Mouse (Mus musculus) gastrocnemius, postnatal 4 days (tissue): ENCODE measurements at regions not wholly inside any gene's neighbourhood (a gene's known extent, or its start where the extent isn't known, plus 50 kb on each side); places are given as distances from the start of the nearest gene placed in this dataset.

Source experiments
- DNase-seq, 2 experiments: peaks; one replicate each; pipeline ENCODE4 v3.0.0; 2021 to 2022; ENCODE audit warnings: low spot score in 2 of 2, mixed read lengths in 2 of 2

DNA sequence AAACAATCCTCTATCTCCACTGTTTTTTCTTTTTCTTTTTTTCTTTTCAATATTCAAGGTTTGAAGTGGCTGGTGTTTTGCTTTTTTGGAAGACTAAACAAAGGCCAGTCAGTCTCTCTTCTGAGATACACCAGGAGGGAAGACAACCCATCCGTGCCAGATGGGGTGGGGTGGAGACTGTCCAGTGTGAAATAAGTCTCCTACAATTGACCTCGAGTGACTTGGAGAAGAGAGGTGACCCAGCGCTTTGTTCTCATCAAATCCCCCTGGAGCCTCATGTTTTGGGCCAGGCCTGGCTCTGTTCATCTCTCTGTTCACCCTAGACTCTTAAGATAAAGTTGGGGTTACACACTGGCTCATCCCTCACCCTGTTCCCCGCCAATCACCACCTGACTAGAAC is 169.2 kb upstream of the Tbca start:
- DNase-seq = no peak

DNA sequence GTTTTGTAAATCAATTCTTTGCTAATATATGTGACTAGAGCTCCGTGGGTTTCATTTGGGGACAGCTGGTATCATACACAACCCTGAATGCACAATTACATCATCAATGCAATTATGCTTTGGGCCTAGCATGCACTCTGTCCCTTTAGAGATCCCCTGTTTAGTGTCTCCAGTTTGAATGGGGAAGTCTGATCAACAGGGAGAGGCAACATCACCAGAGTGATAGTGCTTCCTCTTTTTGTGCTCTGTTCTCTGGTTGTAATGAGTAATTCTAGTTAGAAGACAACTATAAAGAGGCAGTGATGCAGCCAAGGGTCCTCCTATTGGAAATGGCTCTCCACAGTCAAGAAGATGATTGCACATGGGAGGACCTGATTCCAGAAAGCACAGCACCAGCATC is 158.7 kb upstream of the Tbca start:
- DNase-seq = no peak

DNA sequence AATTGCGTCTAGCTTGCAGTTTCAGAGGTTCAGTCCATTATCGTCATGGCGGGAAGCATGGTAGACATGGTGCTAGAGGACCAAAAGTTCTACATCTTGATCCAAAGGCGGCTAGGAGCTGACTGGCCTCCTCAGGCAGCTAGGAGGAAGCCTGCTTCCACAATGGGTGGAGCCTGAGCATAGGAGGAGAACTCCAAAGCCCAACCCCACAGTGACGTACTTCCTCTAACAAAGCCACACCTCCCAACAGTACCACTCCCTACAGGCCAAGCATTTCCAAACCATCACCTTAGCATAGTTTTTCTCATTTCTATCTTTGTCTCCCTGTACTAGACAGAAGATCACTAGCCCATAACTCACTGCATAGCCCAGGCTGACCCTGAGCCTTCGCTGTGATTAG is 158.0 kb upstream of the Tbca start:
- DNase-seq = no peak

DNA sequence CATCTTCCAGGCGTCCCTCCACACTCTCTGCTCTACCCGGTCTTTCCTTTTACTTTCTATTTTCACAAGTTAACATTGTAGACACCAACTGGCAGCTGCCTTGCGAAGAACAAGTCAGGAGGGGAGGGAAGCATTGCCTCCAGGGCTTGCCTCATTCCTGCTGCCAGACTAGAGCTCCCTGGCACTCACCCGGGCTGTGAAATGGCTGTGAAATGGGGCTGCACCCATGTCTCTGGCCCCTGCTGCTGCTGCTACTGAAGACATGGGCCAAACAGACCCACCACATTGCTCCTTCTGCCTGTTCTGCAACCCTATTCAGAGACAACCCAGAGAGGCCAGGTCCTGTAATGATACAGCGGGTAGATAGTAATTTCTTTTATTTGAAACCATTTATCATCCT is 156.0 kb upstream of the Tbca start:
- DNase-seq = no peak

DNA sequence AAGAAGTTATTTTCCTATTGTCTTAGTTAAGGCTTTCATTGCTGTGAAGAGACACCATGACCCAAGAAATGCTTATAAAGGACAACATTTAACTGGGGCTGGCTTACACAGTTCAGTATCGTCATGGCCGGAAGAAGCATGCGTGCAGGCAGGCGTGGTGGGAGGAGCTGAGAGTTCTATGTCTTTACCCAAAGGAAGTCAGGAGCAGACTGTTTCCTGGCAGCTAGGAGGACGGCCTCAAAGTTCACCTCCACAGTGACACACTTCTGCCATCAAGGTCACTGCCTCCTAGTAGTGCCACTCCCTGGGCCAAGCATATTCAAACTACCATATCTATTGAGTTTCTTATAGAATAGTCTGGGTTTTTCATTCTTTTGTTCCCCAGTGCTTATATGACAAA is 148.4 kb upstream of the Tbca start:
- no peak for DNase-seq

DNA sequence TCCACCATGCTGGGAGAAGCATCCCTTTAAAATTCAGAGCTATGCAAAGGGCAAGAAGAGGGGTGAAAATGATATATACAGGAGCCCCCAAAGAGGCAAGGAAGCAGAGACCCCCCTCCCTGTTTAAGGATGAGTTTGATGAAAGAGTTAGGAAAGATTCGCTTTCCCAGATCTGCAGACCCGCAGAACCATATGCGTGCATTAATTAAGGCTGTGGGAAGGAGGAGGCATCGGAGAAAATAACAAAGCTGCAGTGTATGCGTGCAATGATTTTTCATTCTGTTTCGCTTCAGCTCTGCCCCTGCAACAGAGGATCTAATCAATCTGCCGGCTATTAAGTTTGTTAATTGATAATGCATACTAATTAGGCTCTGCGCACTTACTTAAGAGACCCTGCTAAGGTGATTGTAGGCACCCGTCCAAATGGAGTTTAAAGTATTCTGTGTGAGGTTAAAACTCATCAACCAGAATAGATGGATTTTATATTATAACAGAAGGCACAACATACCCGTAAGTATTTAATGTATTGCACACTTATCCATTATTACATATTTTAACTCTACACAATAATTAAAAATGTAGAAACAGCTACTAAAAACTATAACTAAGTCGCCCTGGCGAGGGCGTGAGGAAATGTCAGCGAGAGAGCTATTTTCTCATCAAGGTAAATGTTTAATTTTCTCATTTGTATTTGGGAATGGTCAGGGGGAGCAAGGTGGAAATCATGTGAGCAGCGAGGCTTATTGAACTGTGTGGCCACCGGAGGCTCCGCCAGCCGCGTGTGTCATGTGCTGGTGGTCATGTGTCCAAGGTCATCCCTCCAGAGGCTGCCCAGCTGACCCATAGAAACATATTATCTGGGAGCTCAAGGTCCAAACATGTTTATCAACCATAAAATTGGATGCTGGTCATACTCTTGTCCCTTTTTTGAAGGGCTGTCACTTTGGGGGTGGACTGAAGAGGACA is 143.2 kb upstream of the Tbca start:
- DNase-seq = no peak

DNA sequence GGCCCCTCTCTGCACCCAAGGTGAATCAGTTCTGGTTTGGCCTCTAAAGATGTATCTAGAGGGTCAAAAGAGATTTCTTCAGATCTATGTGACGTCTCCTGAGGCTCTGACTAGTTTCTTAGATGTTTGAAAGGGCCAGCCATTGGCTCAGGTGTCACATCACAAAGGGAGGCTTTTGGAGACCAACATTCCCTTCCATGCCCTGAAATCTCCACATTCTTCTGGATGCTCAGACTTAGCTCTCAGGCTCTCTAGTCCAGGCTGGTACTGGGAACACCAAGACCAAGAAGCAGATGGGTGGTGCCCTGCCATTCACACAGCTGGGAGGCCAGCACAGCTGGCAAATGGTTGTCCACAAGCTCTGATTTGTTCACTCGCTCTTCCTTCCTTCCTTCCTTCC is 142.4 kb upstream of the Tbca start:
- DNase-seq = no peak

DNA sequence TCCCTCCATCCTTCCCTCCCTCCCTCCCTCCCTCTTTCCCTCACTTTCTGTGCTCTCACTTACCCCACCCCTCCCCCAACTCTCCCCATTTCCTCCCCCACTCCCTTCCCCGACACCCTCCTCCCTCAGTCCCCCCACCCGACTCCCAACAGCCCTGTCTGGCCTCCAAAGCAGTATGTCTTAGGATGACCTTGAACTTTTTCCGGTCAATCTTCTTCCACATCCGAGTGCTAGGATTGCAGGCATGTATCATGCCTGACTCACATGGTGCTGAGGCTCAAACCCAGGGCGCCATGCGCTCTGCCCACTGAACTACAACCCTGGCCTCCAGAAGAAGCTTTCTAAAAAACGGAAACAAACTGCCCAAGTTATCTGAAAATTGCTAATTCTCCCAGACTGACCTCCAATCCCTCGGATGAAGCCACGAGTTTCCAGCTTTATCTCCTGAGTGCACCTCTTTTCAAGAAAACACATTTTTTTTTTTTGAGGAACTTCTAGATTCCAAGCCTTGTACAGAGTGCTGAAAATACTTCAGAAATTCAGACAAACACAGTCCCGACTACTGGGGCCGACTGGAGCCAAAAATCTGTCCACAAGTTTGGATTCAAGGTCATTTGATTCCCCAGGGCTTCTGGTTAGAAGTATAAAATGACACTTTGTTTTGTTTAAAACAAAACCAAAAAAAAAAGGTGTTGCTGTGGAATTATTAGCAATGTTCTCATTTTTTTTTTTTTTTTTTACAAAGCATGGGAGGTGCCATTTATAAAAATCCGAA is 141.7 kb upstream of the Tbca start:
- no peak for DNase-seq

DNA sequence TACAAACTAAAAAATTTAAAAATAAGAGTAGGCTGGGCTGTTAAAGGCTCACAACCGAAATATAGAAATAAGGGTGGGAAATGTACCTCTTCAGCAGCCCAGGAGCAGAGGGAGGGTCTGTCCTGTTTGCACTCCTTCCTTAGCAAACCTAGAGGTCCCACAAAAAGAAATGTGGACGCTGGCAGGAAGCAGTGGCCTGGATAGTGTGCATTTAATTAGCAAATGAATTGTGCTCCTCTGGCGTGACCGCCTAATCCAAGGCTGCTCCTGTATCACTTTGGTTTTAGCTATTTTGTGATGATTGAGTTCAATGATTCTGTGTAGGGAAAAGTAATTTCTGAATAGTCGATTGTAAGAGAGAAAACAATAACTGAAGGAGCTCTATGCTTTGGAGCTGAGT is 141.1 kb upstream of the Tbca start:
- no peak for DNase-seq

DNA sequence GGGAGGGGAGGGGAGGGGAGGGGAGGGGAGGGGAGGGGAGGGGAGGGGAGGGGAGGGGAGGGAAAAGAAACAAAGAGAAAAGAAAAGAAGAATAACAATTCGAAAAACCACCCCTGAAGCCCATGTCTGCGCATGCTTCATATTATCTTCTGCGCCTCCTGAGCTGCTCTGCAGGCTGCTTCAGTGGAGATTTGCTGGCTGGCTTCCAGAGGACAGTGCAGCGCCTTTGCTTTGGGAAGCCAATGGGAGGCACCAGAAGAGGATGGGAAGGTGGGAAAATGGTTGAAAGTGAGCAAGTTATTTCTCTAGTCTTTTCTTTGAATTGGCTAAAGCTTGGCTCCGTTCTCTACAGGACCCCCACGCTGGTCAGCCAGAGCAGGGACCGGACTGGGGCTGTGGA is 137.8 kb upstream of the Tbca start:
- no peak for DNase-seq

DNA sequence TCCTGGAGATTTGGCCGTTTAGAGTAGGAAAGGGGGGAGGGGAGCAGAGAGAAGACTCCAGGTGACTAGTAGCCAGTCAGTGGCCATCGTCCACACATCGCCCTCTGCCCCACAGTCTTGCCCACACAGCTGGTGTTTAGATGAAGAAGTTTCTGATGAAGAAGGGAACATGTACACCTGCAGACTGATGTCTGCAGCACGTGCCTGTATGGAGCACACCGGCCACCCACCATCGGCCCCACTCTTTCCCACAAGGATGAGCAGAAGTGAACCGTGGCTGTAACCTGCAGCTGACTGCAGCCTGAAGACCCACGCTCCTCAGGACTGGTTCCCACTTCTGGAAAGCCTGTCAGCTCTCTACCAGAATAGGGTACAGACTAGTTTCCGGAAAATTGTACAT is 121.1 kb upstream of the Tbca start:
- no peak for DNase-seq

DNA sequence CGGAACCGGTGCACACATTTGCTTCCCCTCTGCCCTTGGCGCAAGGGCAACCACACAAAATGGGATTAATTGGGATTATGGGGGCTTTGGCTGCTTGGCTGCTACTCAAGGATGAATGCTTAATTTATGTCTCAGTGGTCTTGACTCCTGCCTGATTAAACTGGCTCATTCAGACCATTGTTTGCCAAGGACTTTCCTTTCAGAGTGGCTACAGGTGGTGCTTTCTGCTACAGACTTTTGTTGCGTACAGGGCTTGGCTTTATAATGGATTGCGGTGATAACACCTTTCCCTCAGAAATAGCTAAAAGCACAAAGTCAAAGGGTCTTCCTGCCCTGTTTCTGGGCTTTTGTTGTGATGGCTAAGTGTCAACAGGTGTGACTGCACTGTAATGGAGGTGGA is 120.4 kb upstream of the Tbca start:
- DNase-seq = no peak

DNA sequence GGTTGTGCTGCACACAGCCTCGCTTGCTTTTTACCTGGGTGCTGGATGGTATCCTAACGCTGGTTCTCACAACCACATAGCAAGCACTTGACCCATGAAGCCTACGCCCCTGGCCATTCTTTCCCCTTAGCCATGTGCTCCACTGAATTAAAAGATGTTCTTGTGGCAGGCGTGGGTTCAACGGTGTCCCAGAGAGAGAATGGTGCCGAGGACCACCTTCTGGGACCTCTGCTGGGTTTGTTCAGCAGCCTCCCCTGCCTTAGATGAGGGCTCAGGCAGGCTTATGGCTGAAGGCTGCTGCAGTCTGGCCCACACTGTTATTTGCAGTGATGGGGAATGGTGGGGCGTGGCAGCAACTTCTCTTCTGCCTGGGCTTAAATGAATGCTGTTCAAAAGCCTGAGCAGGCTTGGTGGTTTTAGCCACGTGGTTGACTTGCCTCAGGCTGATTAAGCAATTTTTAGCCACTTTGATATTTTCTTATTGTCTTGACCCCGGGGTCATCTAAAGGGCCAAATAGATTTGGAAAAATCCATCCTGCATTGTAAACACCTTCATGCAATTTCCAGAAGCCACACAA is 119.5 kb upstream of the Tbca start:
- no peak for DNase-seq

DNA sequence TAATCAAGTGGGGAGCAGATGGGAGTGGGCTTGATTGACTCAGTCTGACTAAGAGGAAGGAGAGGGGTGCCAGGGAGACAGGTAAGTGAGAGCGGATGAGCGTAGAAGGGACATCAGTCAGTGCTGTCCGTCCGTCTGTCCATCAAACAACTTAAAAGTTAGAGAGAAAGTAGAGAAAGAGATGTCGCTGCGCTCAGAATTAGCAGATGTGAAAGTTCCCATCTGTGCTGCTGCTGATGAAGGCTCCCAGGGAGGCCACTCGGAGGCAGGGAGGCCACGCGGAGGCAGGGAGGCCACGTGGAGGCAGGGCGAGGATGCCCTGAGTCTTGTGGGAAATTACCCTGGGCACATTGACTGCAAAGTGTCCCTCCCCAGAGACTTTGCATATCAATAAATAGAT is 118.4 kb upstream of the Tbca start:
- DNase-seq = no peak

DNA sequence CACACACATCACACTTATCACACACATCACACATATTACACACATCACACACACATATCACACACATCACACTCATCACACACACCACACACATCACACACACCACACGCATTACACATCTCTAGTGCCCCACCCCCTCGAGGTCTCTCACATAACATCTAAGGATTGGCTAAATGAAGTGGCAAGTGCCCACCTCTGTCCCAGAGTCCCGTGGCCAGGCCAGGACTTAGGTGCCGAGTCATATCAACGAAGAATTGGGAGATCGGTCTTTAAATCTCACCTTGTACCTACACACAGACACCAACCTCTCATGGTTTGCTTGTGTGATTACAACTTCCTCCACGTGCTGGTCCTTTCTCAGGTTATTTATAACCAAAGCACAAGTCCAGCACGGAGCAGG is 117.7 kb upstream of the Tbca start:
- no peak for DNase-seq

DNA sequence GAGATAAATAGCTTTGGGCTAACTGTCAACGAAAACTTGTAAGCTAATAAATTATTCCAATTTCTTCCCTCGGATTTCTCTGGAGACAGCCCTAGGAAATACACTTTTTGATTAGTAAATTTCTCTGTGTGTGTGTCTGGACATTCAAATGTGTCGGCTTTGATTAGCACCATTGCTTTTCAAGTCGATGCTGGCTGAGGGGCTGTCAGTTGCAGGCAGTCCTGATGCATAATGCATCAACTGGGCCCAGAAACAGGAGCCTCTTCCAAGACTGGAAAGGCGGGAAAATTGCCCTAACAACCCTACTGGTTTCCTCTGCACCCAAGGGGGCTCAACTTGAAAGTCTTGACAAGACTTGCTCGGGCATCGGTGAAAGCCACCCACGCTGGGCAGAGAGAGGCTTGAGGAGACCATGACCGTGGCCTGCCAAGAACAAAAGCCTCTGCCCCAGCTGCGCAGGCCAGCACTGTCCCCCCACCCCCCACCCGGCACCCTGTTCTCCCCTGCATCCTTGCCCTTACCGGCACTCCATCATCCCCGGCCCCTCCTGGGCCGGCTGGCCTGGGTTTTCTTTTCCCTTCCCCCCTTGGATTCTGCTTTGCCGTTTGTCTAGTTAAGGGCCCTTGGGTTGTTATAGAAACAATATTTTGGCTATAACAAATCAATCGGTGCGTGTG is 108.1 kb upstream of the Tbca start:
- no peak for DNase-seq

DNA sequence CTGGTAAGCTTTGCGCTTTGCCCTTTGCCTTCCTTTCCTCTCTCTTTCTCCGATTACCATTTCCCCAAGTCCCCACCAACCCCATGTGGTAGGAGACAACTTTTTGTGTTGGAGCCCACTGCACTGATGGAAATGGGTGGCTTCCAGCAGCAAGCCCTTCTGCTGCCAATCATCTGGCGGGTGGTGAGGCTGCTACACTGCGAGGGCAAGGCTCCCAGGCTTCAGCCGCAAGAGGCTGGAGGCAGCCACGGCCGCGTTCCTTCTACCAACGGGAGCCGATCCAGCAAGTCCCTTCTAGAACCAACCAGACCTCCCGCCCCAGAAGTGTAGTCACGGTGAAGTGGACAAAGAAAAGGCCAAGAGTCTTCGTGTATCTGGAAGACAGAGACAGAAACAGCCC is 107.1 kb upstream of the Tbca start:
- no peak for DNase-seq

DNA sequence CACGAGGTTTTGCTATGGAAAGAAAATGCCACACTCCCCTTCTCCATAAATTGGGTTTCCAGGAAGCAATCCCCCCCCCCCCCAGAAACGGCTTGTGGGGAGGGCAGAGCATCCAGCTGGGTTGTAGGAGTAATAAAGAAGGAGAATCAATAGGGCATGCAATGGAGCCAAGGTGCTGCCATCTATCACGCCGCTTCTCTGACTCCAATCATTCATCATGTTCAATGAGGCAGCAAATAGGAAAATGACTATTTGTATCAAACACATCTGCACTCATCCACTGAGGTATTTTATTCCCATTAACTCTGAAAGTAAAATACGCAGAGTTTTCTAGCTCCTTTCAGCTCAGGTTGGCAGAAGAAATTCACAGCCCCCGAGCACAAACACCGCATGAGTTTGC is 103.5 kb upstream of the Tbca start:
- no peak for DNase-seq

DNA sequence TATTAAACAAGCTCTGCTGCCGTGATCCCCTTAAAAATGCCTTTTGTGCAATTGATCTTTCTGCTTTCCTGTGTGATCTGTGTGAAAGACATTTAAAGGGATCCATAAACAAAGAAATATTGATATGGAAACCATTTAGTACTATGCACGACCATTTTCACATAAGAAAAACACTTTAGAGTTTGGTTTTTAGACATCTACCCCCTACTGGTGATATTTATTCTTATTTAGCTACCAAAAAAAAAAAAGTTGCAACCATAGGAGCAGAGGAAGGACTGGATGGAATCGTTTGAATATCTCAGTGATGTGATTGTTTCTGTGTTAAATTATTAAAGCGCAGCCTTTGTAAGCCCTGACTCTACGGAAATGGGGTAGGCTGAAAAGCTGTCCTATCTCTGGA is 101.4 kb upstream of the Tbca start:
- DNase-seq = no peak

DNA sequence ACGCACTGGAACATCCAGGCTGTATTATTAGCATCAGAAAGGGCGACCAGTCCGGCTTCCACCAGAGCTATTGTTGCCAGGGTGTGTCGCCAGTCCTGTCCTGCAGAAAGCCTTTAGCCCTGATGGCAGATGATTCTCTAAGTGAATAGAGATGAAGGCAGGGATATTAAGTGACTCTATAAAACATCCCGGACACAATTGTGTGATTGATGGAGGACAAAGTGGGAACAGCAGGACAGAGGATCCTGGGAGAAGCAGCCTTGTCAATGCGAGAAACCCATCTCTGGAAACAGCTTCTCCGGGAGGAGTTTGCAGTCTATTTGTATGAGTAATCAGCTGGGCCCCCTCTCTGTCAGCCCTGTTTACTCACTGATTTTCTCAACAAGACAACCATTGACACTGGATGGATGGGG is 82.1 kb upstream of the Tbca start:
- DNase-seq = no peak

DNA sequence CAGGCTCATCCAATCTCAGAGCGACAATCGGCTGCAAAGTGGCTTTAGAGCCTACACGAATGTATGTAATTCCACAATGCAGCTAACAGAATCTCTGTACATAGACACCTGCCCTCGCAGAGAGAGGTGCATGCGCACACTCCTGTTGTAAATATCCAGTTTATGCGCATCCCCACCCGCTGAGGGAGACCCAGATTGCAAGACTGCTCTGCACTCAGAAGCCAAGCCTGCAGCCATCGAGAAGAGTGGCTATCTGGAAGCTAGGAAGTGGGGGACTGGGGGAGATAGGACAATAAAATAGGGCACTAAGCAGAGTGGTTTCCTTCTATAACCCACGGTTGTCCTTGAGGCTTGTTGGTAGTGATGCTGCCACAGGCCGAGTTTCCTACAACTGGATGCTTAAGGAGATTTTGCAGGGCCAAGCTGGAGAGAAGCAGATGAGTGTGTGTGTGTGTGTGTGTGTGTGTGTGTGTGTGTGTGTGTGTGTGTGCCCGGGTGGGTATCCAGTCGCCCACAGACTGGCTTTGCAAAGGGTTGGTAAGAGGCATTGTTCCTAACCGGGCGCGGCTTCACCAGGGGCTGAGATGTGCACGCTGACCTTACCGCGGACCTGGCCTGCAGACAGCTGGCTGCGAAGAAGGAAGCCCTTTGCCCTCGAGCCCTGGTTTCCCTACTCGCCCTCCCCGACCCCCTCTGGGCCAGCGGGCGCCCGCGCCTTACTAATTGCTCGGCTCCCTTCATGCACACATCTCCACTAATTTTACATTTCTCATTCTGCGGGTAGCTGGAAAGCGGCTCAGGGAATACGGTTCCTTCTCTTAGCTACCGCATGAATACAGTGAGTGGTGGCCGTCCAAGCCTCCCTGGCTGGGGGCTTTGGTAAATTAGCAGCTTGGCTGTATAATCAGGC is 81.1 kb upstream of the Tbca start:
- DNase-seq = no peak
